Mouse (Mus musculus) CH12F3 (cell line): Measurements from ENCODE around the gene Mum1.

Source experiments
- in situ Hi-C: fragments of 300-500 bp; cut with MboI; formaldehyde crosslinking; loops from 2 replicates; pipeline ENCODE4 v1.14.3; 2020; ENCODE audit warnings: low sequenced_read_pairs

Gene Mum1

DNA sequence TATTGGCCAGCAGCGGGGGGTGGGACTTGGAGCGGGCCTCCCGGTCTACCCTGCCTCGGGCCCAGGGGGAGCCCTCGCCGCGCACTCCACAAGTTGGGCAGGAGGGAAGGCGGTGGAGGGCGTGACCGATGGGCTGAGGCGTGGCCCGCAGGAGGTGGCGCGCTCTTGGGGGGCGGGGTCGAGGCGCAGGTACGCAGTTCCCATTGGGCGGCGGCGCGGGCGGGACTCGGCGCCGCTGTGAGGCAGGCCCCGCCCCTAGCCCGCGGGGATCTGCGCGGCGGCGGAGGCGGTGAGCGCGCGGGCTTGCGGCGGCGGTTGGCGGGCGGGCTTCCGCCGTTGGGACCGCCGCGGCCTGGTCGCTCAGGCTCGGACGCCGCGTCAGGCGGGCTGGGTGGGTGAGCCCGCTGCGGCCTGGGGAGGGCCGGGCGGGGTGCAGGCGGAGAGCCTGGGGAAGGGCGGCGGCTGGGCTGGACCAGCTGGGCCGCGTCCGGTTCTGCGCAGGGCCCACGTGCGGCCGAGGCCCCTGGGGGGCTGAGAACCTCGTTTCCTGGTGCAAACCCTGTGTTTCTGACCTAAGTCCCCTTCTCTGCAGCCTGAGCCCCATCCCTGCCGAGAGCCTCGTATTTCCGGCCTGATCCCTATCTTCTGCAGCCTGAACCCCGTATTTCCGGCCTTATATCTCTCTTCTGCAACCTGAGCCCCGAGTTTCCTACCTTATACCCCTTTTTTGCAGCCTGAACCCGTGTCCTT is at the start of gene Mum1:
Mum1 (plus strand) TSS at position 19 of the 750 bp plus-strand sequence.
- in situ Hi-C loops = no loop called here

DNA sequence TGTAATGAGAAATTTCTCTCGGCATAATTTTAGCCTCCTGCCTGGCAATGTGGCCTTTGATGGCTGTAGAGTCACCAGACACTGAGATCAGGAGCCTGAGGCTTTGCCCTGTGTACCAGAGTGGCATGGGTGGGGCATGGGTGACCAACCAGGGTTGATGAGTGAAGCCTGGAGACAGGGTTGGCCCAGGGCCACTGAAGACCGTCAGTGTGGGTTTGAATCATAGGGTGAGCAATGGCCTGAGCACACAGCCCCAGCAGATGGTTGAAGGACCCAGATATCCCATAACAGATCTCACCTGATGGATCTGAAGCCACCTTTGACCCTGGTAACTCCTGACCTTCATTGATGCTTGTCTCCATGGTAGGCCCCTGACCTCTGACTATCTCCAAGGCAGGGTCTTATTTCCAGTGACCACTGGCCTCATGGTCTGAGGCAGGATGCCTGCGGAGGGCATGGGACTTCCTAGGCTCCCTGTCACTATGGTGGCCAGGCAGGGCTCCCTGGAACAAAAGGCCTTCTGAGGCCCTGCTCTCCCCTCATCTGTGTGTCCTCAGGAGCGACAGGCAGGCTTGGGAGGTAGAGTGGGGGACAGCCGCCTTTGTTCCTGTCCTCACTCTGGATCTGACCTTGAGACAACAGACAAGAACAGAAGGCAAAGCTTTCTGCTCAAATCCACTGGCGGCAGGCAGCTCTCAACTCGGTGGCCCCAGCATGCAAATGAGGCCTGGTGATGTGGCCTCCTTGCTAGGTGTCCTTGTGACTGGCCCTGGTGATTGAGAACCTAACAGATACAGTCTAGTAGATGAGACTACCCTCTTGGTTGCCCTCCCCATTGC is 48.6 kb upstream of the Mum1 start:
- in situ Hi-C loops = loop anchor here (5.0 kb wide), 1 partner anchor 70 kb away; the partner anchor contains the start of gene Ndufs7

DNA sequence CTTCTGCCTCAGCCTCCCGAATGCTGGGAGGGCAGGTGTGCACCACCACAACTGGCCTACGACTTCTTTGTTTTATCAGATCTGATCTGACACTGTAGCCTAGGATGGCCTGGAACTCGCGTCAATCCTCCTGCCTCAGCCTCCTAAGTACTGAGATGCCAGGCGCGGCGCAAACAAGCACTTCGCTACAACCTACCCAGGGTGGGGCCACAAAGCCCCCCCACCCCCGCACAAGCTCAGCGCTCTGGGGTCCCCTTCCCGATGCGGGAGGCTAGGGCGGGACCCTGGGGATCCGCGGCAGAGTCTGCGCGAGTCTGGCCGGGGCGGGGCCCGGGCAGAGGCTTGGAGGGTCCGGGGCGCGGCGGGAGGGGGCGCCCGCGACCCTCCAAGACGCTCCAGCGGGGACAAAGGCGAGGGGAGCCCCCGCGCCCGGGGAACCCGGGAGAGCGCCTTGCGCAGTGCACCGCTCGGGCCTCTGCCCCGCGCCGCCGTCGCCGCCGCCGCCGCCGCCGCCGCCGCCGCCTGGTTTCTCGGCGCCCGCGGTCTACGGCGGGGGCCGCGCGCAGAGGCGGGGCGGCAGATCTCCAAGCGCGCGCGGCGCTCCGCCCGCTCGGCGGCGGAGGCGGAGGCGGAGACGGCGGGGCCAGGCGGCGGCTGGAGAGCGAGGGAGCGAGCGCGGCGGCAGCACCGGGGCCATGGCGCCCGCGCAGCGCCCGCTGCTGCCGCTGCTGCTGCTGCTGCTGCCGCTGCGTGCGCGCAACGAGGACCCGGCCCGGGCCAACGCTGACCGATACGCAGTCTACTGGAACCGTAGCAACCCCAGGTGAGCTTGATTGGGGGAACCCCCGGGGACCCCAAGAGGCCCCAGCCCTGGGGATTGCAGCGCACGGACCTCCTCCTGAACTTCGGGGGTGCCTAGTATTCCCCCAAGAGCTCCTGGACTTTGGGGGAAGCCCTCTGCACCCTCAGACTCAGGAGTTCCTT is 46.9 kb upstream of the Mum1 start, which contains the start of gene Efna2:
Efna2 (plus strand) TSS at position 415 of the 984 bp plus-strand sequence.
- in situ Hi-C loops = loop anchor here (5.0 kb wide), 1 partner anchor 68 kb away; the partner anchor contains the start of gene Ndufs7

DNA sequence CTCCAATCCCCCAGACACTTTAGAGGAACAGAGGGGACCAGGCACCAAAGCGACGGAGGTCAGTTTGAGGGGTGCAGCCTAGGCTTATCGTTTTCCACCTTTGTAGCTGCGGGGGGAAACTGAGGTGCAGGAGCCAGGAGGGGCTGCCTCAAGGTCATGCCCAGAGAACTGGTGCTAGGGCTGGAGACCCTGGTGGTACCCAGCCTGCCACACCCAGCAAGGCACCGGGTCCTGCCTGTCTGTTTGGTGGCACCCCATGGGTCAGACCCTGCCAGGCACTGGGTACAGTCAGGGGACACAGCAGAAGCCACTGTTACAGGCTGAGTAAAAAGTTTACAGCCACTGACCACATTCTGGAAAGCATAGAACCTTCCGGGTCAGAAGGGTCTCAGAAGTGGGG is 45.9 kb upstream of the Mum1 start:
- in situ Hi-C loops = no loop called here

DNA sequence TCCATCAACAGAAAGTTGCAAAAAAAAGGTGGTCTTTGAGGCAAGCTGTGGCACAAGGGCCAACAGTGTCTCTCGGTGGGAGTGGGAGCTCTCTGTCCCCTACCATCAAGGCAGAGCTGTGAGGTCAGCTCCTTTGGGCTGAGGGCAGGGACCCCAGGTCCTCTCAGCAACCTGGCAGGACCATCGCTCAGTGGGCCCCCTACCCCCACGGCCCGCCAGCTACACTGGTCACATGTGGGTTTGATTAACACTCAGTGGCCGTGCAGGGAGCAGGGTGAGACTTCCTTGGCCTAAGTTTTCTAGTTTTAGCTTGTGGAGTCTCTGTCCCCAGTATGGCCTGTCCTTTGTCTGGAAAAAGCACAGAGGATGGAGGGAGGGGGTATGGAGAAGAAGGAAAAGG is 45.4 kb upstream of the Mum1 start:
- in situ Hi-C loops = no loop called here

DNA sequence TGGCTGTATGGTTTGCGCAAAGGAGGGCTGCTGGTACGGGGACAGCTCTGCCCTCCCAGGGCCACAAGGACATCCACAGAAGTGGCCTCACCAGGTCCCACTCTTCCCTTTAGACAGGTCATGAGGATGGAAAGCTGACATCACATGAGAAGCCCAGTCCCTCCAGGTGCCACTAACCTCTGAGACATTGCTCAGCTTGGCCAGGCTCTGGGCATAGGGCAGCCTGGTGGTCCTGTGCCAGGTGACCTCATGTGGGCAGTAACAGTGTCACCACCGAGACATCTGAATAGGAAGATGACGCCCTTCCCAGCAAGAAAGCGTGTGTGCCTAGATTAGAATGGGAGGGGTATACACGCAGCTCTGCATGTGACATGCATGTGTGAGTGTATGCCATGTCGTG is 43.7 kb upstream of the Mum1 start:
- in situ Hi-C loops = no loop called here

DNA sequence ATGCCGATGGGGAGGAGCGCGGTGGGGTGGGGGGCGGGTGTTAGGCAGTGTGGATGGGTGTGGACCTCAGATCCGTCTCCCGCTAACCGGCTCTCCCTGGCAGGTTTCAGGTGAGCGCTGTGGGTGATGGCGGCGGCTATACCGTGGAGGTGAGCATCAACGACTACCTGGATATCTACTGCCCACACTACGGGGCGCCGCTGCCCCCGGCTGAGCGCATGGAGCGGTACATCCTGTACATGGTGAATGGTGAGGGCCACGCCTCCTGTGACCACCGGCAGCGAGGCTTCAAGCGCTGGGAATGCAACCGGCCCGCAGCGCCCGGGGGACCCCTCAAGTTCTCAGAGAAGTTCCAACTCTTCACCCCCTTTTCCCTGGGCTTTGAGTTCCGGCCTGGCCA is 39.6 kb upstream of the Mum1 start:
- in situ Hi-C loops = no loop called here

DNA sequence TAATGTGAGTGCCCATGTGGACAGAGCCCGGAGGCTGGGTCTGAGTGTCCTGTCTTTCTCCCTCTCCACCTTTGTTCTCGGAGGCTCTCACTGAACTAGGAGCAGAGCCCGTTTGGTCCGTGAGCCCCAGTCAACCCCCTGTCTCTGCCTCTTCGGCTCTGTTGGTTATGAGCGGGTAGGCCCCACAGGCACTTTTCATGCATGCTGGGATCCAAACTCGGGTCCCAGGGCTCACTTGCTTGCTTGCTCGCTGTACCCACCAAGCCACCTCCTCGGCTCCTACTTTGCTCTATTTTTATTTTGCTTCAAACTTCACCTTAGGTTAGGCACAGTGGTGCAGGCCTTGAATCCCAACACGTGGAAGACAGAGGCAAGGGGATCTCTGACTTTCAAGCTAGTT is 38.5 kb upstream of the Mum1 start:
- in situ Hi-C loops = no loop called here

DNA sequence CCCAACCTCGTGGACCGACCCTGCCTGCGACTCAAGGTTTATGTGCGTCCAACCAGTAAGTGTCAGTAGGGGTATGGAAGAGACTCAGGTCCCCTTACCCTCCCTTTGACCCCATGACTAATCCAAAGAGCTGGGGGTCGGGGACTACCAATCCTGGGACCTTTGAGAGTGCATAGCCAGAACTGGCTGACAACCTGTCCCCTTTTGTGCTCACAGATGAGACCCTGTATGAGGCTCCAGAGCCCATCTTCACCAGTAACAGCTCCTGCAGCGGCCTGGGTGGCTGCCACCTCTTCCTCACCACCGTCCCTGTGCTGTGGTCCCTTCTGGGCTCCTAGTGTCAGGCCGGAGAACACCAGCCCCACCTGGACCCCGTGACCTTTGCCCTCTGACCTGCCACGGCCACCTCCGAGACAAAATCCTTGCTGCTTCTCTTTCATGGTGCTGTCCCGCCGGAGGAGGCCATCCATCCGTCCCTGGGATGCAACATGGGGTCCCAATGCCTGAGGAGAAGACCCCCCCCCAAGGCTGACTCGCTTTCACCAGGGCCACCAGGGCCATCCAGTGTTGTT is 37.7 kb upstream of the Mum1 start:
- in situ Hi-C loops = no loop called here

DNA sequence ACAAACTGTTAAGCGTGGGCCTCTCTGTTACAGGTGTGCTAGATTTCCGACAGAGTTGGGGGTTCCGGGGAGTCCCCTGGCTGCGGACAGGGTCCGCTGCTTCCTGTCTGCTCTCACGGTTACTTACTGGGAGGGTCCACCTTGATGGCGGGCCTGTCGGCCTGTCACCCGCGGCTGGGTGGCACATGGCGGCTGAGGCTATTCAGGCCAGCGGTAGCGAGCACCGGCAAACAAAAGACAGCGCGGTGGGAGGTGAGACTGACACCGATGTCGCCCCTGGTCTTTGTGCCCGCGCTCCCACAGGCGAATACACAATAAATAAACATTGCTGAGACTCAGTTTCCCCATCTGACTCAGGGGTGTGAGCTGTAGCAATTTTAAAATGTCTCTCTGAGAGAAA is 36.2 kb upstream of the Mum1 start:
- in situ Hi-C loops = no loop called here

DNA sequence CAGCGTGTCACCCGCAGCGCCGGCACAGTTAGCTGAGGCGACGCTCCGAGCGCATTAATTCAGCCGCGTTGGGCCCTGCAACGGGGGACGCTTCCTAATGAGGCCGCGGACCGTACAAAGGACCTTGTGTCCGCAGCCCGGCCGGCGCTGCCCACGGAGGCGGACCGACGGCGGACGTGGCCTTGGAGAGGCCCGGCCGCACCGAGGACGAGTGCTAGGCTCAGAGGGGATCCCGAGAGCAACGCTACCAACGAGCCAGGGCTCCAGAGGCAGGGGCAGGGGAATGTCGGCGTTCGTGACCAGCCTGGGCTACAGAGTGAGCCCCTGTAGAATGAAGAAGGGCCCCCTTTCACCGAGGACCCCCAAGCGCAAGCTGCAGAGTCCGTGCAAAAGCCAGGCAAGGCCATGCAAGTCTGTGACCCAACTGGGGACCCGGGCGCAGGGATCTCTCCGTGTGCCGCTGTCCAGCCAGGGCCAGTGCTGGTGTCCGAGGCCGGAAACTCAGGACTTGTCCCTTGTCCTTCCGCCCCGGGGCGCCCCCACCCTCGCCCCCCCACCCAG is 35.7 kb upstream of the Mum1 start:
- in situ Hi-C loops = no loop called here

DNA sequence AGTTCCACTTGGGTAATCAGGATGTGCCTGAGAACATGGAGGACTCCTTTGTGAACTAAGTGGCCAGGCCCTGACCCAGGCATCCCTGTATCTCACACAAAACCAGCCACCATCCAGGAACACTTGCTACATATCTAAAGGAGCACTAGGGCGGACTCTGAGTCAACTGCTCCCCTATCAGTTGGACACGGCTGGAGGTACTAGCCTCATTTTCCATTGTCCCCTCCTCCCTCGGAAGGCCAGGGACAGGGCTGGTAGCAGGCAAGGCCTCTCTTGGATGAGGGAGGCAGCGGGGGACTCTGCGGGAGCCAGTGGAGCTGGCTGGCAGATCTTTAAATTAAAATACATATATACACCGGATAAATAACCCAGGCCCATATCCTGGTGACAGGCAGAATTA is 32.3 kb upstream of the Mum1 start:
- in situ Hi-C loops = no loop called here

DNA sequence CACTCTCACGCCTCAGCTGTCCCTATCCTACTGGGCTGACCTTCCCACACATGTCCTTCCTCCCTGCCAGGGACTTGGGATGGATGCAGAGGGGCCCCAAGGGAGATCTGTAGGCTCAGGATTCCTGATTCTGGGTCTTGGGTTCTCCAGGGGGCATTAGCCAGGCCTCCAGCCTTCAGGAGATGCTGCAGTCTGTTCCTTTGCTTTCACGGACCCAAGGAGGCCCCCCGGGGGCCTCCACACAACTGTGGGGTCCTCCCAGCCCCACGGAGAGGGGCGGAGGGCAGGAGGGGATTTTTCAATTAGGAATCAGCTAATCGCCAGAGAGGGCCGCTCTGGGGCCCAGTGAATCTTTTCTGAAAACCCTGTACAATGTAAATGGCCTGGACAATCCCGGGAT is 31.8 kb upstream of the Mum1 start:
- in situ Hi-C loops = no loop called here

DNA sequence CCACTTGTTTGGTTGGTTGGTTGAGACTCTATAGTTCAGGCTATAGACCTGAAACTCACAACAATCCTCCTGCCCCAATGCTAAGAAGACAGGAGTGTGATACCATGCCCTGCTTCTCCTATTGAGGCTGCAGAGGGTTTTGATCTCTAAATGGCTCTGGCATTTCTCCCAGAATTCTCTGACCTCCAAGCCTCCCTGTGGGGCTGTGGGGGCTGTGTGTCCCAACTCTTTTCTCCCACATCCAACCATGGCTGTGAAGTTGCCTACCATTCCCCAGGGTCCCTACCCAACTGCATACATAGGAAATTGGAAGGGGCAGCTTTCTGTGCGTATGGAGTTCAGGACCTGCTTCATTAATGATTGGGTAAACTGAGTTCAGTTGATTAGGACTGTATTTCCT is 30.1 kb upstream of the Mum1 start:
- in situ Hi-C loops = no loop called here

DNA sequence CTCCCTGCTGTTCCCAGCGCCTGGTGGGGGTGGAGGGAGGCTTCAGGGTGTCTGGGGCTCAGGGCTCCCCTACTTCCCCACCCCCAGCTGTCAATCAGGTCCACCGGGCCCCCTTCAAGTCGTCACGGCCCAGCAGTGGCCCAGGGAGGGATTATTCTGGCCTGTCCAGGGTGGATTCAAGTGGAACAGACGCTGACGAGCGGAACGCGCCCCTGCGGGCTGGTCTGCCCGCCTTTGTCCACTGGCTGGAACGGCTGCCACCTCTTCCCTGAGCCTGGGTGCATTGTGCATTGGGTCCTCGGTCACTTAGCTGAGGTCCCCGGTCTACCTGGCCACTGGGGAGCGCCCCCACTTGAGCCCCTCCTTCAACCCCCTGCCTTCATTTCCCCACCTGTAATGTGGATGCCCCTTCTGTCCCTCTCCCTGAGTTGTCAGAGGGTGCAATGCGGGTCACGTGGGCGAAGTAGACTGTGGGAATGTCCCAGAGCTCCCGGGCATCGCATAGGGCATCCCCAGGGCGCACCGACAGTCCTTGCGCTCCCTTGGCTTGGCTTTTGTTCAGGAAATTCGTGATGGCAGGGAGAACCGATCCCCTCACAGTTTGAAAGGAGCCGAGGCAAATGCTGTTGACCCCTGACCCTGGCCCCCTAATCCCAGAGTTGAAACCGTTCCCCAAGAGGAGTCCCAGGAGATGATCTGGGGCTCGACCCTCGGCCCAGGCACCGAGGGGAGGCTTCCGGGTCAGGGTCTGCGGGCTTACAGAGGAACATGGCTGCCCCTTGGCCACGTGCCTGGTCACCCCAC is 29.3 kb upstream of the Mum1 start:
- in situ Hi-C loops = no loop called here

DNA sequence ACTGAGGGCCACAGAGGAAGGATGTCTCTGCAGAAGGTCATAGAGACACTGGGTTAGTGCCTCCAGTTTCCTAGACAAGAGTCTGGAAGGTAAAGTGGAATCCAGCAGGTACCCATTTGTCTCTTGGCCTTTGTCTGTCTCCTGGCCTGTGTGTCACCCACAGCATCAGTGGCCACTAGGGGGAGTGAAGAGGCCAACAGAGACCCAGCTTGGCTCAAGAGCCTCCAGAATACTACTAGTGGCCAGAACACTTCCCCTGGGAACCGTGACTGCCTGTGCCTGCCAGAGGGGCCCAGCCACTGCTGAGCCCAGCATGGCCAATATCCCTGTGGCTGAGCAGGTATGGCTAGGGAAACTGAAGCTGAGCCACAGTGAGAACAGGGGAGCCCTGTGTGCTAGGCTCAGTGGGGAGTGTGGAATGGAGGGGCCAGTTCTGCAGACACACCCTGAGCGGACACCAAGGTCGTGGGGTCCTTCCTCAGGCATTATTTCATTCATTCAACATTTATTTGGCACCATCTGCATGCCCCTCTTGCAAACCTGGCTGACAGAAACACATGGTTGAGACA is 26.7 kb upstream of the Mum1 start:
- in situ Hi-C loops = no loop called here

DNA sequence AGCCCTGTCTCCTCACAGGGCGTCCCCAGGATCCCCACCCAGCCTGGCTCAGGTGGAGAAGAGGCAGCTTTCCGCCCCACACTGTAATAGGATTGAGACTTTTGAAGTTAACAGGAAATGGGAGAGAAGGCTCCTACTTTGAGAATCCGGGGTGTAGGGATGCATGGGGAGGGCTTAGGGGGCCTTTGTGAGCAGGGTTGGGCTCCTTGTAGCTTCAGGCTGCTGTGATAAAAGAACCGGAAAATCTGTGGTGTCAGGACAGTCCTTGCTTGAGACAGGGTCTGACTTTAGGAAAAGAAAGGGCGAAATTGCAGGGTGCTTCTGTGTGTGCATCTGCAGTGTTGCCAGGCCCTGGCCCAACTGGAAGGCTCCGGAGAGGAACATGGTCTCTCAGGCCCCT is 25.7 kb upstream of the Mum1 start:
- in situ Hi-C loops = no loop called here

DNA sequence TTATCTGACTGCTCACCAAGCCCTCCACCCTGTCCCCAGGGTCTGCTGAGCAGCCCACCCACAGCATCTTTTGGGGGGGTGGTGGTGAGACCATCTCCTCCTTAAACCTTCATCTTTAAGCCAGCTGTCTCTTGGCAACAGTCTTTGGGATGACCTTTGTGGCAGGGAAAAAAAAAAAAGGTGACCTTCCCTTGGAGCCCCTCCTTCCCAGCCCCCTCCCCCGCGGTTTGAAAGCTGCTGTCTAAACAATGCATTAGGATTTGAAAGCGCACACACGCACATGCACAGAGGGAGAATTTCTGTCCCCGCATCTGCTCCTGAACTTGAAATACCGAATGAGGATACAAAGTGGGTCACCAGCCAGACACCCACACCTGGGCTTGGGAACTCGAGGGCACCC is 22.2 kb upstream of the Mum1 start:
- in situ Hi-C loops = no loop called here

DNA sequence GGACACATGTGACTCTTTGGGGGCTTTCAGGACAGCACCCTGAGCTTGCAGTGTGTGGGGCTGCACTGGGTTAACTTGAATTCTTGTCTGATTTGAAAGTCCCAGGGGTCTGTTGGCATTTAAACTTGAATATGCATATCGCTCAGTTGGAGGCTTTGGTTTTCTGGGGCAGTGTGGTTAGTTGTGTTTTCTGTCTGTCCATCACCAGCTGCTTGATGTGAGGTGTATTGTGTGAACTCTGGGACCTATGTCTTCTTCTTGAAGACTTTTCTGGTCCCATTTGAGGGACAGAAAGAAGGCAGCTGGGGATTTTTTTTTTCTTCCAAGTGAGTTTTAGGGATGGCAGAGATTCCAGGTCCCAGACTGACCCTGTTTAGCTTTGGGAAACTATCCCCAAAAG is 19.0 kb upstream of the Mum1 start:
- in situ Hi-C loops = no loop called here
